Mouse (Mus musculus) B cell, adult 62 days (primary cell): ENCODE data around the gene Ppia. TPM values are rescaled to one million over a fixed set of nuclear protein-coding genes. Genes with fewer than 3 reads are reported as not detected.

Experiments
- total RNA-seq: library from RNA; stranded (reverse); gene quantifications from 4 replicates; pipeline ENCODE4 v1.2.4, GENCODE M21; 2023

Gene Ppia
- total RNA-seq, result 958 to 1,167 TPM (median 1,125 TPM) in 4 replicates

GRCm38 (mm10) chr11:6414751-6415550 lies at the start of gene Ppia:
Gene Ppia, plus strand, starts transcription at chr11:6415443.

GRCm38 (mm10) chr11:6388726-6389413 lies 26.4 kb upstream of the Ppia start, which contains the start of gene Zmiz2:
Gene Zmiz2, plus strand, starts transcription at chr11:6389074.

GRCm38 (mm10) chr11:6444077-6444853 lies 29.0 kb downstream of the Ppia start, which contains the start of gene H2afv:
Gene H2afv, minus strand, starts transcription at chr11:6444443.

Other genes with a start within 250 kb of the Ppia start
- gene A730071L15Rik, start 215.4 kb upstream of the Ppia start, total RNA-seq, result 0.36 to 0.72 TPM in 2 of 4 replicates, not detected in the others
- 60.2 to 62.6 TPM (median 60.9 TPM) in 4 replicates for gene Nudcd3, start 215.0 kb upstream of the Ppia start, total RNA-seq
- 0.12 to 0.18 TPM (median 0.13 TPM) in 3 of 4 replicates, not detected in the other for gene Npc1l1, start 185.3 kb upstream of the Ppia start, total RNA-seq
- 67.8 to 72.3 TPM (median 71.4 TPM) in 4 replicates for gene Ddx56, start 147.7 kb upstream of the Ppia start, total RNA-seq
- 35.8 to 37.5 TPM (median 36.6 TPM) in 4 replicates for gene Tmed4, start 140.6 kb upstream of the Ppia start, total RNA-seq
- gene Ogdh, start 123.8 kb upstream of the Ppia start, total RNA-seq, result 183 to 197 TPM (median 187 TPM) in 4 replicates
- 172 to 185 TPM (median 179 TPM) in 4 replicates for gene Zmiz2, start 26.4 kb upstream of the Ppia start, total RNA-seq
- gene H2afv, start 29.0 kb downstream of the Ppia start, total RNA-seq, result 50.9 to 57.2 TPM (median 53.9 TPM) in 4 replicates
- gene Purb, start 60.5 kb downstream of the Ppia start, total RNA-seq, result 82.8 to 88.0 TPM (median 84.4 TPM) in 4 replicates
- gene Myo1g, start 105.5 kb downstream of the Ppia start, total RNA-seq, result 267 to 298 TPM (median 283 TPM) in 4 replicates
- gene Ccm2, start 131.4 kb downstream of the Ppia start, total RNA-seq, result 264 to 295 TPM (median 278 TPM) in 4 replicates
- gene Nacad, start 190.6 kb downstream of the Ppia start, total RNA-seq, result 0.18 to 1.3 TPM (median 0.60 TPM) in 4 replicates
- gene Tbrg4, start 210.6 kb downstream of the Ppia start, total RNA-seq, result 143 to 154 TPM (median 148 TPM) in 4 replicates
- gene Wap, start 223.2 kb downstream of the Ppia start, total RNA-seq, result not detected in 4 replicates
- not detected in 4 replicates for gene Ramp3, start 243.1 kb downstream of the Ppia start, total RNA-seq